Comparison of ENCODE assay signal across 8 mouse cellular contexts in genomic region chr17:34000796-34001195, GRCm38 (mm10). TPM values are rescaled to one million over a fixed set of nuclear protein-coding genes. Genes with fewer than 3 reads are reported as not detected.
DNase-seq lines count a peak whose midpoint lies in the region; ATAC-seq and TF ChIP-seq lines count a peak whose summit lies in the region.
"Not testable (repeated sequence)": the region's sequence is repeated elsewhere in the genome, so short reads cannot be mapped to it uniquely, and the experiment has no call there.

No protein-coding gene starts in this region.

- in situ Hi-C loops in CH12.LX (cut with MboI; ENCODE audit: low pct_ligation_motif_present, low pct_unique_long_range_greater_than_20kb, low sequenced_read_pairs): loop anchor here (5.0 kb wide), 1 partner anchor 1262 kb away; the partner anchor contains the start of gene H2-D1

- TF ChIP-seq CTCF in CH12.LX (conservative IDR thresholded peaks at IDR 0.05 in 1 of 2, IDR thresholded peaks at IDR 0.05 in 1 of 2; ENCODE audit: low read depth in 2 of 2, low read length in 2 of 2); liver, postnatal 0 days (IDR thresholded peaks at IDR 0.05; ENCODE audit: low read depth): not testable (repeated sequence)

- DNase-seq in CH12.LX (ENCODE audit: extremely low read depth); embryonic facial prominence, embryonic 14.5 days (ENCODE audit: low spot score); liver, postnatal 0 days; midbrain, embryonic 10.5 days (ENCODE audit: low spot score): not testable (repeated sequence)

- peak overlapping the region; percentile 74; the same call in 1 of the 2 replicates for H3K4me2 ChIP-seq in CH12.LX (ENCODE audit: insufficient read depth, low read depth, poor library complexity, severe bottlenecking)
- not testable (repeated sequence) for H3K4me2 ChIP-seq in embryonic facial prominence, embryonic 14.5 days (ENCODE audit: low read depth, low read length)
- peak overlapping the region; percentile 100; the same call in 1 of the 2 replicates for H3K4me2 ChIP-seq in heart, embryonic 12.5 days
- peak overlapping the region; percentile 99 for H3K4me2 ChIP-seq in intestine, embryonic 15.5 days (replicated peaks)
- H3K4me2 ChIP-seq in limb, embryonic 13.5 days (replicated peaks): peak overlapping the region; percentile 88
- H3K4me2 ChIP-seq in liver, postnatal 0 days (ENCODE audit: low read depth, low read length): peak overlapping the region; percentile 98
- H3K4me2 ChIP-seq in neural tube, embryonic 15.5 days: peak overlapping the region; percentile 97; the same call in 1 of the 2 replicates

- H3K27me3 ChIP-seq in CH12.LX (replicated peaks); intestine, embryonic 15.5 days (replicated peaks); liver, postnatal 0 days (ENCODE audit: insufficient read depth, low read length): not testable (repeated sequence)
- H3K27me3 ChIP-seq in embryonic facial prominence, embryonic 14.5 days (replicated peaks; ENCODE audit: control insufficient read depth, insufficient read depth, low read length): peaks cover 45% of the 10 kb centered on the region
- peaks cover 67% of the 10 kb centered on the region for H3K27me3 ChIP-seq in heart, embryonic 12.5 days (replicated peaks)
- H3K27me3 ChIP-seq in limb, embryonic 13.5 days: peaks cover 69% of the 10 kb centered on the region
- H3K27me3 ChIP-seq in midbrain, embryonic 10.5 days (ENCODE audit: low read depth, poor library complexity, severe bottlenecking): peaks cover 54% of the 10 kb centered on the region
- H3K27me3 ChIP-seq in neural tube, embryonic 15.5 days (replicated peaks): peaks cover 35% of the 10 kb centered on the region

- peaks cover 23% of the 10 kb centered on the region for H3K79me2 ChIP-seq in CH12.LX (replicated peaks; ENCODE audit: control insufficient read depth, extremely low read depth, insufficient read depth, poor library complexity, severe bottlenecking)

- dilution Hi-C loops in CH12.LX (cut with MboI; ENCODE audit: extremely low pct_ligation_motif_present, extremely low pct_unique_long_range_greater_than_20kb, low sequenced_read_pairs): not testable (repeated sequence)

- H3K4me1 ChIP-seq in CH12.LX (ENCODE audit: control insufficient read depth in 1 of 2, insufficient read depth in 2 of 2): peaks cover 16 to 31% of the 10 kb centered on the region in 2 experiments
- H3K4me1 ChIP-seq in embryonic facial prominence, embryonic 14.5 days (ENCODE audit: control insufficient read depth, insufficient read depth, low read length); intestine, embryonic 15.5 days (replicated peaks): not testable (repeated sequence)
- H3K4me1 ChIP-seq in heart, embryonic 12.5 days (replicated peaks): peaks cover 12% of the 10 kb centered on the region
- peaks cover 12% of the 10 kb centered on the region for H3K4me1 ChIP-seq in limb, embryonic 13.5 days
- H3K4me1 ChIP-seq in liver, postnatal 0 days (ENCODE audit: insufficient read depth): peaks cover 11% of the 10 kb centered on the region
- peaks cover 19% of the 10 kb centered on the region for H3K4me1 ChIP-seq in midbrain, embryonic 10.5 days
- H3K4me1 ChIP-seq in neural tube, embryonic 15.5 days: peaks cover 14% of the 10 kb centered on the region

- 55% methylated on average over 2 of the region's 2 CpGs for WGBS in embryonic facial prominence, embryonic 14.5 days
- 43% methylated on average over 2 of the region's 2 CpGs for WGBS in heart, embryonic 12.5 days
- 54% methylated on average over 2 of the region's 2 CpGs for WGBS in intestine, embryonic 15.5 days
- 59% methylated on average over 2 of the region's 2 CpGs for WGBS in limb, embryonic 13.5 days
- WGBS in liver, postnatal 0 days (ENCODE audit: insufficient replicate concordance): 45% methylated on average over 2 of the region's 2 CpGs
- WGBS in midbrain, embryonic 10.5 days: 64% methylated on average over 2 of the region's 2 CpGs
- 59% methylated on average over 2 of the region's 2 CpGs for WGBS in neural tube, embryonic 15.5 days

- H3K27ac ChIP-seq in CH12.LX (ENCODE audit: insufficient read depth, low read depth); embryonic facial prominence, embryonic 14.5 days (replicated peaks; ENCODE audit: low read depth, low read length); heart, embryonic 12.5 days (ENCODE audit: poor library complexity, severe bottlenecking); intestine, embryonic 15.5 days; limb, embryonic 13.5 days; liver, postnatal 0 days (ENCODE audit: low read depth); midbrain, embryonic 10.5 days (replicated peaks); neural tube, embryonic 15.5 days (replicated peaks): not testable (repeated sequence)

- not testable (repeated sequence) for TF ChIP-seq RAD21 in CH12.LX (IDR thresholded peaks at IDR 0.05; ENCODE audit: low read depth, low read length)

- H3K9me3 ChIP-seq in CH12.LX (replicated peaks; ENCODE audit: low read length); embryonic facial prominence, embryonic 14.5 days (ENCODE audit: control insufficient read depth, low read length); heart, embryonic 12.5 days (replicated peaks); intestine, embryonic 15.5 days; limb, embryonic 13.5 days; liver, postnatal 0 days (ENCODE audit: low read length); midbrain, embryonic 10.5 days (replicated peaks); neural tube, embryonic 15.5 days (replicated peaks): not testable (repeated sequence)

- H3K4me3 ChIP-seq in CH12.LX (replicated peaks in 1 of 3; ENCODE audit: low read depth in 2 of 3, low read length in 2 of 3, poor library complexity in 1 of 3): peak overlapping the region in 1 of 3 experiments; percentile 71
- H3K4me3 ChIP-seq in embryonic facial prominence, embryonic 14.5 days (ENCODE audit: low read depth, low read length): 0 out of 2 replicates have a peak overlapping the region, but pooled peaks have one; percentile 52
- H3K4me3 ChIP-seq in heart, embryonic 12.5 days: peak overlapping the region; percentile 77; the same call in 1 of the 2 replicates
- H3K4me3 ChIP-seq in intestine, embryonic 15.5 days (replicated peaks); limb, embryonic 13.5 days: not testable (repeated sequence)
- peak overlapping the region; percentile 88; the same call in 1 of the 2 replicates for H3K4me3 ChIP-seq in liver, postnatal 0 days (ENCODE audit: low read depth, low read length)
- H3K4me3 ChIP-seq in midbrain, embryonic 10.5 days: peak overlapping the region; percentile 69; the same call in 1 of the 2 replicates
- peak overlapping the region; percentile 53; the same call in 1 of the 2 replicates for H3K4me3 ChIP-seq in neural tube, embryonic 15.5 days (replicated peaks)

- TF ChIP-seq EP300 in CH12.LX (IDR thresholded peaks at IDR 0.05; ENCODE audit: low read length); liver, postnatal 0 days (IDR thresholded peaks at IDR 0.05; ENCODE audit: low read depth): not testable (repeated sequence)

- peaks cover 25 to 29% of the 10 kb centered on the region in 2 experiments for H3K36me3 ChIP-seq in CH12.LX (replicated peaks in 1 of 2; ENCODE audit: control insufficient read depth in 1 of 2, insufficient read depth in 1 of 2, low read length in 1 of 2)
- H3K36me3 ChIP-seq in embryonic facial prominence, embryonic 14.5 days (ENCODE audit: control insufficient read depth, insufficient read depth, low read length); heart, embryonic 12.5 days; intestine, embryonic 15.5 days; limb, embryonic 13.5 days; liver, postnatal 0 days (replicated peaks; ENCODE audit: insufficient read depth, low read length); midbrain, embryonic 10.5 days; neural tube, embryonic 15.5 days: not testable (repeated sequence)

- TF ChIP-seq POLR2A in CH12.LX (IDR thresholded peaks at IDR 0.05; ENCODE audit: low read depth, low read length): not testable (repeated sequence)

- ATAC-seq in embryonic facial prominence, embryonic 14.5 days (ENCODE audit: low read depth); heart, embryonic 12.5 days (ENCODE audit: insufficient number of reproducible peaks, low FRiP score); intestine, embryonic 15.5 days; limb, embryonic 13.5 days (ENCODE audit: low FRiP score, low read depth); liver, postnatal 0 days; neural tube, embryonic 15.5 days (ENCODE audit: low FRiP score): not testable (repeated sequence)

- peak overlapping the region; percentile 80; the same call in 1 of the 2 replicates for H3K9ac ChIP-seq in CH12.LX (ENCODE audit: insufficient read depth, low read depth)
- not testable (repeated sequence) for H3K9ac ChIP-seq in embryonic facial prominence, embryonic 14.5 days (ENCODE audit: low read depth, low read length); heart, embryonic 12.5 days; intestine, embryonic 15.5 days; limb, embryonic 13.5 days; neural tube, embryonic 15.5 days (replicated peaks)
- peak overlapping the region; percentile 86; the same call in 1 of the 2 replicates for H3K9ac ChIP-seq in liver, postnatal 0 days (replicated peaks)

RNA-seq across cellular contexts. Expression of gene H2-K1, which starts 0.6 kb away (rescaled TPM):
- 1,488 and 1,753 TPM in 2 replicates for total RNA-seq in CH12.LX (2012; rRNA removed)
- 1,386 and 1,734 TPM in 2 replicates for total RNA-seq in CH12.LX (2014; rRNA removed)
- polyA plus RNA-seq in CH12.LX (2012; ENCODE audit: insufficient read length, low read depth): 2,472 and 2,496 TPM in 2 replicates
- 20.8 and 30.8 TPM in 2 replicates for polyA plus RNA-seq in embryonic facial prominence, embryonic 14.5 days (2014; fragmentation: Nextera tagmentation; extraction: Ambion mirVana)
- 16.1 and 18.3 TPM in 2 replicates for polyA plus RNA-seq in heart, embryonic 12.5 days (2016; fragmentation: Nextera tagmentation; extraction: Ambion mirVana)
- polyA plus RNA-seq in intestine, embryonic 15.5 days (2015; fragmentation: Nextera tagmentation; extraction: Ambion mirVana): 190 and 264 TPM in 2 replicates
- 7.3 and 12.2 TPM in 2 replicates for polyA plus RNA-seq in limb, embryonic 13.5 days (2015; fragmentation: Nextera tagmentation; extraction: Ambion mirVana)
- polyA plus RNA-seq in liver, postnatal 0 days (2015; fragmentation: Nextera tagmentation; extraction: Ambion mirVana): 274 and 288 TPM in 2 replicates
- 45.7 and 50.3 TPM in 2 replicates for polyA plus RNA-seq in midbrain, embryonic 10.5 days (2016; fragmentation: Nextera tagmentation; extraction: Ambion mirVana)
- 19.8 and 88.0 TPM in 2 replicates for polyA plus RNA-seq in neural tube, embryonic 15.5 days (2015; fragmentation: Nextera tagmentation; extraction: Ambion mirVana)

RNA-seq across cellular contexts. Expression of gene Ring1, which starts 23.7 kb away (rescaled TPM):
- 8.6 and 11.9 TPM in 2 replicates for total RNA-seq in CH12.LX (2012; rRNA removed)
- 11.5 and 13.7 TPM in 2 replicates for total RNA-seq in CH12.LX (2014; rRNA removed)
- polyA plus RNA-seq in CH12.LX (2012; ENCODE audit: insufficient read length, low read depth): 18.0 and 23.1 TPM in 2 replicates
- 6.0 and 7.2 TPM in 2 replicates for polyA plus RNA-seq in embryonic facial prominence, embryonic 14.5 days (2014; fragmentation: Nextera tagmentation; extraction: Ambion mirVana)
- 14.9 and 16.5 TPM in 2 replicates for polyA plus RNA-seq in heart, embryonic 12.5 days (2016; fragmentation: Nextera tagmentation; extraction: Ambion mirVana)
- 16.8 and 18.2 TPM in 2 replicates for polyA plus RNA-seq in intestine, embryonic 15.5 days (2015; fragmentation: Nextera tagmentation; extraction: Ambion mirVana)
- 19.1 and 19.8 TPM in 2 replicates for polyA plus RNA-seq in limb, embryonic 13.5 days (2015; fragmentation: Nextera tagmentation; extraction: Ambion mirVana)
- 6.0 and 7.1 TPM in 2 replicates for polyA plus RNA-seq in liver, postnatal 0 days (2015; fragmentation: Nextera tagmentation; extraction: Ambion mirVana)
- 13.8 and 15.3 TPM in 2 replicates for polyA plus RNA-seq in midbrain, embryonic 10.5 days (2016; fragmentation: Nextera tagmentation; extraction: Ambion mirVana)
- polyA plus RNA-seq in neural tube, embryonic 15.5 days (2015; fragmentation: Nextera tagmentation; extraction: Ambion mirVana): 21.9 and 24.4 TPM in 2 replicates

RNA-seq across cellular contexts. Expression of gene H2-Ke6, which starts 27.1 kb away (rescaled TPM):
- 44.8 and 47.1 TPM in 2 replicates for total RNA-seq in CH12.LX (2012; rRNA removed)
- 20.4 and 20.8 TPM in 2 replicates for total RNA-seq in CH12.LX (2014; rRNA removed)
- polyA plus RNA-seq in CH12.LX (2012; ENCODE audit: insufficient read length, low read depth): 31.7 and 34.5 TPM in 2 replicates
- polyA plus RNA-seq in embryonic facial prominence, embryonic 14.5 days (2014; fragmentation: Nextera tagmentation; extraction: Ambion mirVana): 41.3 and 46.1 TPM in 2 replicates
- polyA plus RNA-seq in heart, embryonic 12.5 days (2016; fragmentation: Nextera tagmentation; extraction: Ambion mirVana): 46.7 and 48.0 TPM in 2 replicates
- 51.5 and 60.9 TPM in 2 replicates for polyA plus RNA-seq in intestine, embryonic 15.5 days (2015; fragmentation: Nextera tagmentation; extraction: Ambion mirVana)
- 50.0 and 59.4 TPM in 2 replicates for polyA plus RNA-seq in limb, embryonic 13.5 days (2015; fragmentation: Nextera tagmentation; extraction: Ambion mirVana)
- 49.1 and 51.6 TPM in 2 replicates for polyA plus RNA-seq in liver, postnatal 0 days (2015; fragmentation: Nextera tagmentation; extraction: Ambion mirVana)
- 120 and 128 TPM in 2 replicates for polyA plus RNA-seq in midbrain, embryonic 10.5 days (2016; fragmentation: Nextera tagmentation; extraction: Ambion mirVana)
- 68.4 and 71.4 TPM in 2 replicates for polyA plus RNA-seq in neural tube, embryonic 15.5 days (2015; fragmentation: Nextera tagmentation; extraction: Ambion mirVana)

RNA-seq across cellular contexts. Expression of gene Slc39a7, which starts 30.7 kb away (rescaled TPM):
- total RNA-seq in CH12.LX (2012; rRNA removed): 116 and 160 TPM in 2 replicates
- 96.8 and 97.2 TPM in 2 replicates for total RNA-seq in CH12.LX (2014; rRNA removed)
- 105 and 108 TPM in 2 replicates for polyA plus RNA-seq in CH12.LX (2012; ENCODE audit: insufficient read length, low read depth)
- polyA plus RNA-seq in embryonic facial prominence, embryonic 14.5 days (2014; fragmentation: Nextera tagmentation; extraction: Ambion mirVana): 118 and 125 TPM in 2 replicates
- 128 and 130 TPM in 2 replicates for polyA plus RNA-seq in heart, embryonic 12.5 days (2016; fragmentation: Nextera tagmentation; extraction: Ambion mirVana)
- polyA plus RNA-seq in intestine, embryonic 15.5 days (2015; fragmentation: Nextera tagmentation; extraction: Ambion mirVana): 151 and 172 TPM in 2 replicates
- 237 and 244 TPM in 2 replicates for polyA plus RNA-seq in limb, embryonic 13.5 days (2015; fragmentation: Nextera tagmentation; extraction: Ambion mirVana)
- polyA plus RNA-seq in liver, postnatal 0 days (2015; fragmentation: Nextera tagmentation; extraction: Ambion mirVana): 41.3 and 43.4 TPM in 2 replicates
- polyA plus RNA-seq in midbrain, embryonic 10.5 days (2016; fragmentation: Nextera tagmentation; extraction: Ambion mirVana): 221 and 227 TPM in 2 replicates
- 167 and 170 TPM in 2 replicates for polyA plus RNA-seq in neural tube, embryonic 15.5 days (2015; fragmentation: Nextera tagmentation; extraction: Ambion mirVana)

RNA-seq across cellular contexts. Expression of gene Rxrb, which starts 30.8 kb away (rescaled TPM):
- total RNA-seq in CH12.LX (2012; rRNA removed) (42.7 and 47.7 TPM in 2 replicates), CH12.LX (2014; rRNA removed) (27.0 and 27.4 TPM in 2 replicates)
- 36.9 and 41.4 TPM in 2 replicates for polyA plus RNA-seq in CH12.LX (2012; ENCODE audit: insufficient read length, low read depth)
- 26.0 and 29.2 TPM in 2 replicates for polyA plus RNA-seq in embryonic facial prominence, embryonic 14.5 days (2014; fragmentation: Nextera tagmentation; extraction: Ambion mirVana)
- 34.7 and 36.9 TPM in 2 replicates for polyA plus RNA-seq in heart, embryonic 12.5 days (2016; fragmentation: Nextera tagmentation; extraction: Ambion mirVana)
- 41.8 and 45.0 TPM in 2 replicates for polyA plus RNA-seq in intestine, embryonic 15.5 days (2015; fragmentation: Nextera tagmentation; extraction: Ambion mirVana)
- 56.1 and 59.1 TPM in 2 replicates for polyA plus RNA-seq in limb, embryonic 13.5 days (2015; fragmentation: Nextera tagmentation; extraction: Ambion mirVana)
- 16.2 and 16.4 TPM in 2 replicates for polyA plus RNA-seq in liver, postnatal 0 days (2015; fragmentation: Nextera tagmentation; extraction: Ambion mirVana)
- polyA plus RNA-seq in midbrain, embryonic 10.5 days (2016; fragmentation: Nextera tagmentation; extraction: Ambion mirVana): 54.0 and 56.9 TPM in 2 replicates
- polyA plus RNA-seq in neural tube, embryonic 15.5 days (2015; fragmentation: Nextera tagmentation; extraction: Ambion mirVana): 54.4 and 57.7 TPM in 2 replicates
